Mouse (Mus musculus): ENCODE results near the gene Rcc1. TPM values are rescaled to one million over a fixed set of nuclear protein-coding genes. Genes with fewer than 3 reads are reported as not detected.
A peak's percentile ranks its signal among the peaks of the same experiment; 100 is the strongest.

Gene Rcc1
- polyA plus RNA-seq, 1 experiment = 31.9 TPM

GRCm38 (mm10) chr4:132363487-132363886, 10.1 kb upstream of the Rcc1 start:
- Histone ChIP-seq H3K27me3 (ENCODE audit: control insufficient read depth, insufficient read depth, low read length) (no peaks in the 10 kb centered on the region), H3K4me1 (replicated peaks; ENCODE audit: control insufficient read depth, insufficient read depth, low read length) (no peaks in the 10 kb centered on the region), H3K36me3 (ENCODE audit: control insufficient read depth, insufficient read depth, low read length) (peaks cover 35% of the 10 kb centered on the region), H3K4me3 (ENCODE audit: control insufficient read depth, insufficient read depth, low read length) (no peak overlapping the region), H3K27ac (ENCODE audit: control insufficient read depth, insufficient read depth, low read length) (no peak overlapping the region)
- DNase-seq = no peak
- 95% methylated on average over 11 of the region's 11 CpGs for WGBS
- TF ChIP-seq CTCF (IDR thresholded peaks at IDR 0.05; ENCODE audit: borderline replicate concordance, control insufficient read depth, extremely low read depth, insufficient read depth, low read length, poor library complexity) (no peak), POLR2A (IDR thresholded peaks at IDR 0.05; ENCODE audit: control insufficient read depth, extremely low read depth, insufficient read depth, low read length, poor library complexity) (no peak)

GRCm38 (mm10) chr4:132359510-132359909, 6.1 kb upstream of the Rcc1 start:
- H3K4me3 ChIP-seq (ENCODE audit: control insufficient read depth, insufficient read depth, low read length) = no peak overlapping the region
- H3K27ac ChIP-seq (ENCODE audit: control insufficient read depth, insufficient read depth, low read length) = no peak overlapping the region
- no peak for TF ChIP-seq CTCF (IDR thresholded peaks at IDR 0.05; ENCODE audit: borderline replicate concordance, control insufficient read depth, extremely low read depth, insufficient read depth, low read length, poor library complexity)
- TF ChIP-seq POLR2A (IDR thresholded peaks at IDR 0.05; ENCODE audit: control insufficient read depth, extremely low read depth, insufficient read depth, low read length, poor library complexity) = no peak
- WGBS = 95% methylated on average over 4 of the region's 4 CpGs
- no peaks in the 10 kb centered on the region for H3K4me1 ChIP-seq (replicated peaks; ENCODE audit: control insufficient read depth, insufficient read depth, low read length)
- no peak for DNase-seq
- peaks cover 31% of the 10 kb centered on the region for H3K36me3 ChIP-seq (ENCODE audit: control insufficient read depth, insufficient read depth, low read length)
- no peaks in the 10 kb centered on the region for H3K27me3 ChIP-seq (ENCODE audit: control insufficient read depth, insufficient read depth, low read length)

- peaks cover 5% of the 10 kb centered on the region for H3K4me1 ChIP-seq (replicated peaks; ENCODE audit: control insufficient read depth, insufficient read depth, low read length)
- H3K36me3 ChIP-seq (ENCODE audit: control insufficient read depth, insufficient read depth, low read length) = peaks cover 19% of the 10 kb centered on the region
- no peak overlapping the region for H3K4me3 ChIP-seq (ENCODE audit: control insufficient read depth, insufficient read depth, low read length)
- peak; percentile 49 for DNase-seq
- H3K27me3 ChIP-seq (ENCODE audit: control insufficient read depth, insufficient read depth, low read length) = no peaks in the 10 kb centered on the region
- TF ChIP-seq CTCF (IDR thresholded peaks at IDR 0.05; ENCODE audit: borderline replicate concordance, control insufficient read depth, extremely low read depth, insufficient read depth, low read length, poor library complexity) (no peak), POLR2A (IDR thresholded peaks at IDR 0.05; ENCODE audit: control insufficient read depth, extremely low read depth, insufficient read depth, low read length, poor library complexity) (no peak)
- no peak overlapping the region for H3K27ac ChIP-seq (ENCODE audit: control insufficient read depth, insufficient read depth, low read length)
- whole genome bisulfite sequencing = 94% methylated on average over 12 of the region's 12 CpGs
These were observed 2.8 kb upstream of the Rcc1 start for GRCm38 (mm10) chr4:132356170-132356569.

GRCm38 (mm10) chr4:132355403-132355802, 2.0 kb upstream of the Rcc1 start:
- TF ChIP-seq CTCF (IDR thresholded peaks at IDR 0.05; ENCODE audit: borderline replicate concordance, control insufficient read depth, extremely low read depth, insufficient read depth, low read length, poor library complexity) (no peak), POLR2A (IDR thresholded peaks at IDR 0.05; ENCODE audit: control insufficient read depth, extremely low read depth, insufficient read depth, low read length, poor library complexity) (no peak)
- H3K36me3 ChIP-seq (ENCODE audit: control insufficient read depth, insufficient read depth, low read length) = peaks cover 22% of the 10 kb centered on the region
- peaks cover 5% of the 10 kb centered on the region for H3K4me1 ChIP-seq (replicated peaks; ENCODE audit: control insufficient read depth, insufficient read depth, low read length)
- H3K27me3 ChIP-seq (ENCODE audit: control insufficient read depth, insufficient read depth, low read length) = no peaks in the 10 kb centered on the region
- H3K4me3 ChIP-seq (ENCODE audit: control insufficient read depth, insufficient read depth, low read length) = no peak overlapping the region
- 95% methylated on average over 3 of the region's 3 CpGs for WGBS
- H3K27ac ChIP-seq (ENCODE audit: control insufficient read depth, insufficient read depth, low read length) = no peak overlapping the region
- DNase-seq = no peak

- Histone ChIP-seq H3K4me1 (replicated peaks; ENCODE audit: control insufficient read depth, insufficient read depth, low read length) (peaks cover 5% of the 10 kb centered on the region), H3K4me3 (ENCODE audit: control insufficient read depth, insufficient read depth, low read length) (no peak overlapping the region), H3K27ac (ENCODE audit: control insufficient read depth, insufficient read depth, low read length) (no peak overlapping the region), H3K36me3 (ENCODE audit: control insufficient read depth, insufficient read depth, low read length) (peaks cover 15% of the 10 kb centered on the region; the same call in 1 of the 2 replicates), H3K27me3 (ENCODE audit: control insufficient read depth, insufficient read depth, low read length) (no peaks in the 10 kb centered on the region)
- 93% methylated on average over 4 of the region's 4 CpGs for WGBS
- no peak for DNase-seq
- TF ChIP-seq POLR2A (IDR thresholded peaks at IDR 0.05; ENCODE audit: control insufficient read depth, extremely low read depth, insufficient read depth, low read length, poor library complexity) (no peak), CTCF (IDR thresholded peaks at IDR 0.05; ENCODE audit: borderline replicate concordance, control insufficient read depth, extremely low read depth, insufficient read depth, low read length, poor library complexity) (no peak)
These were observed 1.2 kb upstream of the Rcc1 start for GRCm38 (mm10) chr4:132354571-132354970.

- Histone ChIP-seq H3K4me1 (replicated peaks; ENCODE audit: control insufficient read depth, insufficient read depth, low read length) (peaks cover 5% of the 10 kb centered on the region), H3K36me3 (ENCODE audit: control insufficient read depth, insufficient read depth, low read length) (peaks cover 8% of the 10 kb centered on the region; the same call in 1 of the 2 replicates), H3K27me3 (ENCODE audit: control insufficient read depth, insufficient read depth, low read length) (no peaks in the 10 kb centered on the region), H3K4me3 (ENCODE audit: control insufficient read depth, insufficient read depth, low read length) (peak overlapping the region; percentile 90), H3K27ac (ENCODE audit: control insufficient read depth, insufficient read depth, low read length) (0 out of 2 replicates have a peak overlapping the region, but pooled peaks have one; percentile 16)
- TF ChIP-seq CTCF (IDR thresholded peaks at IDR 0.05; ENCODE audit: borderline replicate concordance, control insufficient read depth, extremely low read depth, insufficient read depth, low read length, poor library complexity) = no peak
- TF ChIP-seq POLR2A (IDR thresholded peaks at IDR 0.05; ENCODE audit: control insufficient read depth, extremely low read depth, insufficient read depth, low read length, poor library complexity) = no peak
- peak; percentile 16 for DNase-seq
- under 1% methylated on average over 14 of the region's 14 CpGs for WGBS
These were observed 666 bp downstream of the Rcc1 start for GRCm38 (mm10) chr4:132352739-132353138.

- WGBS = 47% methylated on average over 1 of the region's 1 CpGs
- H3K4me1 ChIP-seq (replicated peaks; ENCODE audit: control insufficient read depth, insufficient read depth, low read length) = peaks cover 5% of the 10 kb centered on the region
- H3K27me3 ChIP-seq (ENCODE audit: control insufficient read depth, insufficient read depth, low read length) = no peaks in the 10 kb centered on the region
- H3K27ac ChIP-seq (ENCODE audit: control insufficient read depth, insufficient read depth, low read length) = no peak overlapping the region
- TF ChIP-seq POLR2A (IDR thresholded peaks at IDR 0.05; ENCODE audit: control insufficient read depth, extremely low read depth, insufficient read depth, low read length, poor library complexity) (no peak), CTCF (IDR thresholded peaks at IDR 0.05; ENCODE audit: borderline replicate concordance, control insufficient read depth, extremely low read depth, insufficient read depth, low read length, poor library complexity) (no peak)
- H3K36me3 ChIP-seq (ENCODE audit: control insufficient read depth, insufficient read depth, low read length) = 0 out of 2 replicates have a peak, but pooled peaks cover 5% of the 10 kb centered on the region
- no peak overlapping the region for H3K4me3 ChIP-seq (ENCODE audit: control insufficient read depth, insufficient read depth, low read length)
- no peak for DNase-seq
These were observed 2.0 kb downstream of the Rcc1 start for GRCm38 (mm10) chr4:132351401-132351800.
